ENCODE assay signal across 16 mouse cellular contexts in genomic region chr7:49331939-49332338, GRCm38 (mm10).
DNase-seq lines count a peak whose midpoint lies in the region; ATAC-seq and TF ChIP-seq lines count a peak whose summit lies in the region.
"Had no signal": no experiment of that assay in that cellular context is flagged by ENCODE, and none has a peak within 500 bp of the region (broad histone marks: within the 10 kb centered on the region; RNA-seq: fewer than 3 reads in every experiment).

No protein-coding gene starts in this region.

- H3K36me3 ChIP-seq in hindbrain, postnatal 0 days (ENCODE audit: insufficient read depth, low read length) = no peaks in the 10 kb centered on the region
- no peaks in the 10 kb centered on the region for H3K36me3 ChIP-seq in hindbrain, embryonic 10.5 days
- H3K36me3 ChIP-seq in embryonic facial prominence, embryonic 12.5 days = no peaks in the 10 kb centered on the region
- no peaks in the 10 kb centered on the region for H3K36me3 ChIP-seq in embryonic facial prominence, embryonic 14.5 days (ENCODE audit: control insufficient read depth, insufficient read depth, low read length)
- H3K36me3 ChIP-seq in stomach, embryonic 15.5 days = no peaks in the 10 kb centered on the region

- no peak overlapping the region for H3K4me3 ChIP-seq in hindbrain, postnatal 0 days (ENCODE audit: low read length)
- no peak overlapping the region for H3K4me3 ChIP-seq in hindbrain, embryonic 10.5 days
- H3K4me3 ChIP-seq in embryonic facial prominence, embryonic 12.5 days = no peak overlapping the region
- H3K4me3 ChIP-seq in embryonic facial prominence, embryonic 14.5 days (ENCODE audit: low read depth, low read length) = no peak overlapping the region
- no peak overlapping the region for H3K4me3 ChIP-seq in stomach, embryonic 15.5 days (replicated peaks)
- H3K4me3 ChIP-seq: layer of hippocampus, adult 2 months had no signal

- no peak overlapping the region; the same call in 1 of the 2 replicates for H3K27ac ChIP-seq in hindbrain, postnatal 0 days
- H3K27ac ChIP-seq in hindbrain, embryonic 10.5 days = no peak overlapping the region
- no peak overlapping the region for H3K27ac ChIP-seq in embryonic facial prominence, embryonic 12.5 days
- peak overlapping the region; percentile 35; the same call in 1 of the 2 replicates for H3K27ac ChIP-seq in embryonic facial prominence, embryonic 14.5 days (replicated peaks; ENCODE audit: low read depth, low read length)
- H3K27ac ChIP-seq in stomach, embryonic 15.5 days = peak overlapping the region; percentile 13; the same call in 1 of the 2 replicates
- H3K27ac ChIP-seq: layer of hippocampus, adult 2 months had no signal

- 46% methylated on average over 4 of the region's 4 CpGs for WGBS in hindbrain, postnatal 0 days
- 84% methylated on average over 4 of the region's 4 CpGs for WGBS in hindbrain, embryonic 10.5 days
- WGBS in embryonic facial prominence, embryonic 12.5 days = 54% methylated on average over 4 of the region's 4 CpGs
- 31% methylated on average over 4 of the region's 4 CpGs for WGBS in embryonic facial prominence, embryonic 14.5 days
- 44% methylated on average over 4 of the region's 4 CpGs for WGBS in stomach, embryonic 15.5 days

- peaks cover 14% of the 10 kb centered on the region; the same call in 1 of the 2 replicates for H3K4me1 ChIP-seq in hindbrain, postnatal 0 days (ENCODE audit: insufficient read depth, low read length)
- peaks cover 53% of the 10 kb centered on the region for H3K4me1 ChIP-seq in hindbrain, embryonic 10.5 days (replicated peaks)
- H3K4me1 ChIP-seq in embryonic facial prominence, embryonic 12.5 days = peaks cover 16% of the 10 kb centered on the region; the same call in 1 of the 2 replicates
- H3K4me1 ChIP-seq in embryonic facial prominence, embryonic 14.5 days (ENCODE audit: control insufficient read depth, insufficient read depth, low read length) = peaks cover 18% of the 10 kb centered on the region
- H3K4me1 ChIP-seq in stomach, embryonic 15.5 days = peaks cover 24% of the 10 kb centered on the region; the same call in 1 of the 2 replicates

- no peak for DNase-seq in hindbrain, postnatal 0 days (ENCODE audit: low spot score)
- no peak for DNase-seq in hindbrain, embryonic 10.5 days (ENCODE audit: low spot score)
- peak; percentile 72 for DNase-seq in embryonic facial prominence, embryonic 14.5 days (ENCODE audit: low spot score)
- no peak for DNase-seq in testis, postnatal 10 days (ENCODE audit: low spot score)
- DNase-seq in Muller cell, postnatal 12 days (ENCODE audit: inconsistent ontology term) = no peak
- DNase-seq: adrenal gland, adult 2 months; heart, postnatal 14 days; kidney, adult 8-10 months; kidney, postnatal 14 days; layer of hippocampus, postnatal 36 days; right cerebral cortex, adult 18-20 months had no signal

- no peaks in the 10 kb centered on the region for H3K27me3 ChIP-seq in hindbrain, postnatal 0 days (ENCODE audit: insufficient read depth, low read length)
- H3K27me3 ChIP-seq in hindbrain, embryonic 10.5 days (ENCODE audit: insufficient read depth, poor library complexity, severe bottlenecking) = no peaks in the 10 kb centered on the region
- no peaks in the 10 kb centered on the region for H3K27me3 ChIP-seq in embryonic facial prominence, embryonic 12.5 days
- H3K27me3 ChIP-seq in embryonic facial prominence, embryonic 14.5 days (replicated peaks; ENCODE audit: control insufficient read depth, insufficient read depth, low read length) = no peaks in the 10 kb centered on the region
- no peaks in the 10 kb centered on the region for H3K27me3 ChIP-seq in stomach, embryonic 15.5 days (replicated peaks)

- ATAC-seq in hindbrain, postnatal 0 days = 0 out of 2 replicates have a peak, but pooled peaks have one; percentile 24
- 0 out of 2 replicates have a peak, but pooled peaks have one; percentile 44 for ATAC-seq in embryonic facial prominence, embryonic 12.5 days (ENCODE audit: insufficient number of reproducible peaks, insufficient read depth, low FRiP score, low TSS enrichment)
- ATAC-seq in embryonic facial prominence, embryonic 14.5 days (ENCODE audit: low read depth) = no peak
- no peak for ATAC-seq in stomach, embryonic 15.5 days (ENCODE audit: insufficient read depth, low FRiP score, low read depth)

- no peak for TF ChIP-seq CTCF in hindbrain, postnatal 0 days (IDR thresholded peaks at IDR 0.05; ENCODE audit: low read depth)

- no peaks in the 10 kb centered on the region for H3K9me3 ChIP-seq in hindbrain, postnatal 0 days (ENCODE audit: low read length)
- H3K9me3 ChIP-seq in hindbrain, embryonic 10.5 days = no peaks in the 10 kb centered on the region
- H3K9me3 ChIP-seq in embryonic facial prominence, embryonic 12.5 days = no peaks in the 10 kb centered on the region
- H3K9me3 ChIP-seq in embryonic facial prominence, embryonic 14.5 days (ENCODE audit: control insufficient read depth, low read length) = no peaks in the 10 kb centered on the region
- H3K9me3 ChIP-seq in stomach, embryonic 15.5 days = no peaks in the 10 kb centered on the region

- no peak overlapping the region for H3K4me2 ChIP-seq in hindbrain, postnatal 0 days (ENCODE audit: low read depth, low read length)
- no peak overlapping the region for H3K4me2 ChIP-seq in embryonic facial prominence, embryonic 12.5 days (replicated peaks)
- no peak overlapping the region for H3K4me2 ChIP-seq in embryonic facial prominence, embryonic 14.5 days (ENCODE audit: low read depth, low read length)
- H3K4me2 ChIP-seq in stomach, embryonic 15.5 days = no peak overlapping the region
- H3K4me2 ChIP-seq: heart, embryonic 11.5 days; liver, embryonic 11.5 days had no signal

- H3K9ac ChIP-seq in hindbrain, postnatal 0 days (replicated peaks; ENCODE audit: low read length) = no peak overlapping the region
- H3K9ac ChIP-seq in embryonic facial prominence, embryonic 12.5 days = no peak overlapping the region
- no peak overlapping the region for H3K9ac ChIP-seq in embryonic facial prominence, embryonic 14.5 days (ENCODE audit: low read depth, low read length)
- no peak overlapping the region for H3K9ac ChIP-seq in stomach, embryonic 15.5 days

Comparison
In these comparisons a context has a peak if more than half of its experiments do, and no peak if none do; other contexts are left out.
1. ATAC-seq: peak in hindbrain, postnatal 0 days (single experiment) and embryonic facial prominence, embryonic 12.5 days (single experiment); none in embryonic facial prominence, embryonic 14.5 days (single experiment) and stomach, embryonic 15.5 days (single experiment).
2. H3K27ac ChIP-seq: peak in embryonic facial prominence, embryonic 14.5 days (single experiment) and stomach, embryonic 15.5 days (single experiment); none in hindbrain, postnatal 0 days (single experiment), hindbrain, embryonic 10.5 days (single experiment) and embryonic facial prominence, embryonic 12.5 days (single experiment).